Mouse (Mus musculus) liver, postnatal 0 days (tissue): ENCODE data around the gene Dnajc28. TPM values are rescaled to one million over a fixed set of nuclear protein-coding genes. Genes with fewer than 3 reads are reported as not detected.

Experiments used
- ATAC-seq: fragments of 200-750 bp; cut with Nextera tagmentation; 2 replicates; pipeline ENCODE4 v1.8.0; 2017; ENCODE audit warnings: mild to moderate bottlenecking, moderate library complexity
- DNase-seq: peaks from one replicate; pipeline ENCODE4 v3.0.0-alpha.2; 2016
- H3K27ac ChIP-seq: fragments of 300-500 bp; sonication (generic); 2 replicates; pipeline ENCODE4 v1.5.1; 2014; ENCODE audit warnings: antibody characterized with exemption, moderate library complexity, mild to moderate bottlenecking, low read depth
- H3K27me3 ChIP-seq: fragments of 300-500 bp; sonication (generic); 2 replicates; pipeline ENCODE4 v1.6.1; 2014; ENCODE audit warnings: low read length, control low read depth, mixed read lengths; ENCODE audit not compliant: insufficient read depth
- H3K36me3 ChIP-seq: fragments of 300-500 bp; sonication (generic); replicated peaks from 2 replicates; pipeline ENCODE4 v1.6.1; 2014; ENCODE audit warnings: mild to moderate bottlenecking, control low read depth, low read length, moderate library complexity, mixed read lengths; ENCODE audit not compliant: insufficient read depth
- H3K4me1 ChIP-seq: fragments of 300-500 bp; sonication (generic); 2 replicates; pipeline ENCODE4 v1.6.1; 2014; ENCODE audit warnings: antibody characterized with exemption, mild to moderate bottlenecking, control low read depth; ENCODE audit not compliant: insufficient read depth
- H3K4me2 ChIP-seq: fragments of 300-500 bp; sonication (generic); 2 replicates; pipeline ENCODE4 v1.6.1; 2014; ENCODE audit warnings: low read depth, mild to moderate bottlenecking, low read length, moderate library complexity, mixed read lengths
- H3K4me3 ChIP-seq: fragments of 300-500 bp; sonication (generic); 2 replicates; pipeline ENCODE4 v1.5.1; 2014; ENCODE audit warnings: low read depth, low read length
- H3K9ac ChIP-seq: fragments of 300-500 bp; sonication (generic); replicated peaks from 2 replicates; pipeline ENCODE4 v1.6.1; 2014; ENCODE audit warnings: mild to moderate bottlenecking, moderate library complexity
- H3K9me3 ChIP-seq: fragments of 300-500 bp; sonication (generic); 2 replicates; pipeline ENCODE4 v1.6.1; 2016; ENCODE audit warnings: mild to moderate bottlenecking, control low read depth, low read length, mixed read lengths
- CTCF ChIP-seq: sonication (generic); IDR thresholded peaks from 2 replicates; pipeline ENCODE4 v1.5.1; 2016; ENCODE audit warnings: antibody characterized with exemption, low read depth
- EP300 ChIP-seq: IDR thresholded peaks from 2 replicates; pipeline ENCODE4 v1.6.1; 2016; ENCODE audit warnings: antibody characterized with exemption, low read depth, mild to moderate bottlenecking
- WGBS: fragments of 180-500 bp; shearing (Covaris S2); extraction: QIAGEN DNeasy Blood & Tissue Kit; methylation state at CpG from one replicate; pipeline ENCODE4 v1.1.7; 2014; ENCODE audit not compliant: insufficient replicate concordance; 5-methylcytosine and 5-hydroxymethylcytosine counted together
- polyA plus RNA-seq: library from polyadenylated mRNA; unstranded; fragments of >200 nt; fragmentation: Nextera tagmentation; extraction: Ambion mirVana; gene quantifications from 2 replicates; pipeline ENCODE4 v1.2.1, GENCODE M21; 2015

Dnajc28 gene
- polyA plus RNA-seq, 1 experiment from 2014 or later = 4.3 TPM

DNA sequence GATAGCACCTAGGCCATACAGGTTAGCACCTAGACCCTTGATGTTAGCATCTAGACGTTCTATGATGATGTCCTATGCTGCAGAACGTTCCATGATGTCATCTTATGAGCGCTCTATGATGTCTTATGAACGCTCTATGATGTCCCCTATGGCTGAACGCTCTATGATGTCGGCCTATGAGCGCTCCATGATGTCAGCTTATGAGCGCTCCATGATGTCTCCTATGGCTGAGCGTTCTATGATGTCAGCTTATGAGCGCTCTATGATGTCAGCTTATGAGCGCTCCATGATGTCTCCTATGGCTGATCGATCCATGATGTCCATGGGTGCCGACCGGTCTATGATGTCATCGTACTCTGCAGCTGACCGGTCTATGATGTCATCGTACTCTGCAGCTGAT, 38.5 kb upstream of the Dnajc28 start:
- no peaks in the 10 kb centered on the region for H3K27me3 ChIP-seq
- ATAC-seq (peak; percentile 32), DNase-seq (no peak)
- H3K4me2 ChIP-seq = no peak overlapping the region
- no peak for TF ChIP-seq EP300
- no peak for TF ChIP-seq CTCF
- no peak overlapping the region for H3K4me3 ChIP-seq
- 98% methylated on average over 17 of the region's 17 CpGs for WGBS
- no peak overlapping the region for H3K27ac ChIP-seq
- no peaks in the 10 kb centered on the region for H3K4me1 ChIP-seq
- no peak overlapping the region for H3K9ac ChIP-seq
- H3K36me3 ChIP-seq = peaks cover 91% of the 10 kb centered on the region
- peaks cover 4% of the 10 kb centered on the region; the same call in 1 of the 2 replicates for H3K9me3 ChIP-seq

DNA sequence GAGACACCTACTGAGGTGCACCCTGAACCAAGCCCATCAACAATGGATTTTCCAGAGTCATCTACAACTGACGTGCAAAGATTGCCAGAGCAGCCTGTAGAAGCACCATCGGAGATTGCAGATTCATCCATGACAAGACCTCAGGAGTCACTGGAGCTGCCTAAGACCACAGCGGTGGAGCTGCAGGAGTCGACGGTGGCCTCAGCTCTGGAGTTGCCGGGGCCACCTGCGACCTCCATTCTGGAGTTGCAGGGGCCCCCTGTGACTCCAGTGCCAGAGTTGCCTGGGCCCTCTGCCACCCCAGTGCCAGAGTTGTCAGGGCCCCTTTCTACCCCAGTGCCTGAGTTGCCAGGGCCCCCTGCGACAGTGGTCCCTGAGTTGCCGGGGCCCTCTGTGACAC, 36.5 kb upstream of the Dnajc28 start:
- no peak overlapping the region for H3K4me3 ChIP-seq
- H3K36me3 ChIP-seq = peaks cover 88% of the 10 kb centered on the region
- no peak overlapping the region for H3K27ac ChIP-seq
- 96% methylated on average over 9 of the region's 9 CpGs for WGBS
- H3K4me1 ChIP-seq = peaks cover 3% of the 10 kb centered on the region; the same call in 1 of the 2 replicates
- no peak for ATAC-seq
- H3K9ac ChIP-seq = no peak overlapping the region
- no peak for DNase-seq
- H3K27me3 ChIP-seq = no peaks in the 10 kb centered on the region
- TF ChIP-seq CTCF (no peak), EP300 (no peak)
- no peak overlapping the region for H3K4me2 ChIP-seq
- peaks cover 4% of the 10 kb centered on the region; the same call in 1 of the 2 replicates for H3K9me3 ChIP-seq

DNA sequence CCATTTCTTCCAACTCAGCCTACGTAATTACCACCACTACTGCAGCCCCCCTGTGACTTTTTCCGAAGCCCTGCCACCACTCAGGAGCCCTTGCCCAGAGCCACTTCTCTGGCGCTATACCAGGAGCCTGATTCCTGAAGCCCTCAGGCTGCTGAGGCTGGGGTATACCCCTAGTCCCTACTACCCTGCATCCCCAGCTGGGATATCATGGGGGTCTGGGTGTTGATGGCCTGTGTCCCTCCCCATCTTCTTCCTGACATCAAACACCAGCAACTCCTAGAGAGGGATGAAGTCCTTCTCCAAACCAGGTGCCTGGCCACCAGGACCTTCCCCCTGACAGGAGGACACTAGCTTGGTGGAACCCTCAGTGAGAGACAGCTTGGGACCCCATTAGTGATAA, 33.4 kb upstream of the Dnajc28 start:
- H3K27ac ChIP-seq = no peak overlapping the region
- H3K27me3 ChIP-seq = no peaks in the 10 kb centered on the region
- peaks cover 12% of the 10 kb centered on the region for H3K4me1 ChIP-seq
- no peaks in the 10 kb centered on the region for H3K9me3 ChIP-seq
- H3K36me3 ChIP-seq = peaks cover 57% of the 10 kb centered on the region
- H3K9ac ChIP-seq = no peak overlapping the region
- ATAC-seq (no peak), DNase-seq (no peak)
- TF ChIP-seq CTCF (no peak), EP300 (no peak)
- WGBS = 93% methylated on average over 3 of the region's 3 CpGs
- no peak overlapping the region for H3K4me2 ChIP-seq
- H3K4me3 ChIP-seq = no peak overlapping the region

DNA sequence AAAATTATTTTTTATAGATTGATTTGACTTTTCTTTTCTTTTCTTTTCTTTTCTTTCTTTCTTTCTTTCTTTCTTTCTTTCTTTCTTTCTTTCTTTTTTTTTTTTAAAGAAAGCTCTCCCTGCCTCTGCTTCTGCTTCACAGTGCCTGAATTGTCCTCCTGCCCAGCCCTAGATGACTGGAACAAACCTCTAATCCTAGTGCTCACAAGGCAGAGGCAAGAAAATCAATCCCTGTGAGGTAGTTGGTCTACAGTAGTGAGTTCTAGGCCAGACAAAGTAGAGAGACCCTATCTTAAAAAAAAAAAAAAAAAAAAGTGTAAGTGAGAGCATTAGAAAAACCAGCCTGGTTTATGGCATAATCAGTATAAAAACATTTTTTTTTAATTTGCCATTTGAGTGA, 31.0 kb upstream of the Dnajc28 start:
- Histone ChIP-seq H3K4me1 (peaks cover 15% of the 10 kb centered on the region), H3K9me3 (no peaks in the 10 kb centered on the region), H3K27me3 (no peaks in the 10 kb centered on the region), H3K4me3 (0 out of 2 replicates have a peak overlapping the region, but pooled peaks have one; percentile 7), H3K4me2 (peak overlapping the region; percentile 84), H3K27ac (no peak overlapping the region), H3K36me3 (peaks cover 34% of the 10 kb centered on the region), H3K9ac (no peak overlapping the region)
- TF ChIP-seq CTCF (no peak), EP300 (no peak)
- no peak for DNase-seq
- ATAC-seq = no peak

DNA sequence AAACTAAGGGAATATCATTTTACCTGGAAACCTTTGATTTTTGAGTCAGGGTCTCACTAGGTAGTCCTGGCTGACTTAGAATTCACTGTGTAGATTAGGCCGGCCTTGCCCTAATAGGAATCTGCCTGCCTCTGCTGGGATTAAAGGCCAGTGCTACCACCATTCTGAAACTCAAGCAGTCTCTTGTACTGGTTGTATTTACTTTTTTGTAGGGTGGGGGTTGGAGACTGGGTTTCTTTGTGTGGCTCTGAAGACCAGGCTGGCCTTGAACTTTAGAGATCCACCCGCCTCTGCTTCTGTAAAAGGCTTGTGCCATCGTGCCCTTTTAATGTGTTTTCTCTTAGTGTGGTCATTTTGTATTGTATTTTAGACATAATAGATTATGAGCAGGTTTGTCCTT, 30.4 kb upstream of the Dnajc28 start:
- Histone ChIP-seq H3K27ac (0 out of 2 replicates have a peak overlapping the region, but pooled peaks have one; percentile 24), H3K4me1 (peaks cover 16% of the 10 kb centered on the region), H3K4me3 (peak overlapping the region; percentile 71), H3K9ac (peak overlapping the region; percentile 56), H3K27me3 (no peaks in the 10 kb centered on the region), H3K36me3 (peaks cover 29% of the 10 kb centered on the region), H3K4me2 (peak overlapping the region; percentile 84), H3K9me3 (no peaks in the 10 kb centered on the region)
- no peak for ATAC-seq
- WGBS = 38% methylated on average over 3 of the region's 3 CpGs
- TF ChIP-seq CTCF (no peak), EP300 (no peak)
- no peak for DNase-seq

DNA sequence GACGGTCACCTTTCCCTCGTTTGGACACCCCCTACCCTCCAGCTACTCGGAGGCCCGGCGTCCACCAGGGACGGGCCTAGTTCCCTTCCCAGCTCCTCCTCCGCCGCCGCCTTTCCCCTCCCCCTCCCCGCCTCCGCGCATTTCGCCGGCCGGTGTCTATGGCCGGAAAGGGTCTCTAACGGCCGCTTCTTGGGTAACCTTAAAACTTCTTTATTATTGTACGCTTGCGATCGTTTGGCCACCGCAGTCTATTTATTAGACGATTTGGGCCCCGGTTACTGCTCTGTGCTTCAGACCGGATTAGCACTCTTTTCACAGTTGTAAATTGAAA, 29.4 kb upstream of the Dnajc28 start:
- H3K27ac ChIP-seq = peak overlapping the region; percentile 100
- no peaks in the 10 kb centered on the region for H3K27me3 ChIP-seq
- DNase-seq (peak; percentile 90), ATAC-seq (peak; percentile 61)
- peak overlapping the region; percentile 84 for H3K4me2 ChIP-seq
- H3K9ac ChIP-seq = peak overlapping the region; percentile 96
- H3K9me3 ChIP-seq = no peaks in the 10 kb centered on the region
- H3K36me3 ChIP-seq = peaks cover 20% of the 10 kb centered on the region
- WGBS = under 1% methylated on average over 21 of the region's 25 CpGs
- peaks cover 16% of the 10 kb centered on the region for H3K4me1 ChIP-seq
- TF ChIP-seq EP300 = no peak
- no peak for TF ChIP-seq CTCF
- peak overlapping the region; percentile 71 for H3K4me3 ChIP-seq
